In the genomic region with DNA sequence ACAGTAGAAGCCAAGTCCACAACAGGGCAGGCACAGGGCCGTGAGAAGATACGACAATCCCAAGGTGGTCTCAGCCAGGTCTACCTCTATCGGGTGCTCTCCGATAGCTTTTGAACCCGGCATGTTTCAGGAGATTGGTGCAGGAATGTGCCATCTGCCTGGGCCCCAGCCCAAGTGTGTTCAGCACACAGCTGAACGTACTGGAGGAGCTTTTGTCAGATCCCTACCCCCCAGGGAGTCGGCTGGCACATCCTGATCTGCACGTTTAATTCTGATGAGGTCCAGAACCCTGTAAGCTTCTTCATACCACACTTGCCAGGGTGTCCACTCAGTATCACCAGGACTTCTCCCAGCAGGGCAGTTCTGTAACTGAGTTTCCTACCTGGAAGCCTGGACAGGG, we compare ENCODE assay signal across 9 mouse cellular contexts.
DNase-seq lines count a peak whose midpoint lies in the region; ATAC-seq and TF ChIP-seq lines count a peak whose summit lies in the region.
"Had no signal": no experiment of that assay in that cellular context is flagged by ENCODE, and none has a peak within 500 bp of the region (broad histone marks: within the 10 kb centered on the region; RNA-seq: fewer than 3 reads in every experiment).

No protein-coding gene starts in this region.

- H3K27ac ChIP-seq in forebrain, embryonic 13.5 days = 0 out of 2 replicates have a peak overlapping the region, but pooled peaks have one; percentile 6
- H3K27ac ChIP-seq in forebrain, embryonic 12.5 days = no peak overlapping the region
- peak overlapping the region; percentile 96 for H3K27ac ChIP-seq in gastrocnemius, adult 2 months
- H3K27ac ChIP-seq in limb, embryonic 12.5 days = peak overlapping the region; percentile 73
- no peak overlapping the region for H3K27ac ChIP-seq in thymus, adult 2 months (ENCODE audit: control insufficient read depth, insufficient read depth, low read length)
- H3K27ac ChIP-seq: liver, embryonic 14.5 days had no signal

- H3K9ac ChIP-seq in forebrain, embryonic 13.5 days = no peak overlapping the region
- H3K9ac ChIP-seq in forebrain, embryonic 12.5 days = no peak overlapping the region
- no peak overlapping the region for H3K9ac ChIP-seq in limb, embryonic 12.5 days (replicated peaks)
- H3K9ac ChIP-seq: liver, embryonic 14.5 days had no signal

- TF ChIP-seq CTCF in gastrocnemius, adult 2 months (IDR thresholded peaks at IDR 0.05) = no peak
- no peak for TF ChIP-seq CTCF in thymus, adult 2 months (IDR thresholded peaks at IDR 0.05; ENCODE audit: borderline replicate concordance, control insufficient read depth, extremely low read depth, insufficient read depth, low read length, poor library complexity)

- no peak overlapping the region for H3K4me3 ChIP-seq in forebrain, embryonic 13.5 days
- no peak overlapping the region for H3K4me3 ChIP-seq in forebrain, embryonic 12.5 days (replicated peaks)
- peak overlapping the region; percentile 73 for H3K4me3 ChIP-seq in gastrocnemius, adult 2 months
- H3K4me3 ChIP-seq in limb, embryonic 12.5 days (replicated peaks) = no peak overlapping the region
- H3K4me3 ChIP-seq in thymus, adult 2 months (ENCODE audit: control insufficient read depth, insufficient read depth, low read length) = no peak overlapping the region

- H3K27me3 ChIP-seq in forebrain, embryonic 13.5 days = no peaks in the 10 kb centered on the region
- H3K27me3 ChIP-seq in forebrain, embryonic 12.5 days = no peaks in the 10 kb centered on the region
- no peaks in the 10 kb centered on the region for H3K27me3 ChIP-seq in limb, embryonic 12.5 days
- no peaks in the 10 kb centered on the region for H3K27me3 ChIP-seq in thymus, adult 2 months (ENCODE audit: control insufficient read depth, insufficient read depth, low read length)

- intact Hi-C loops in gastrocnemius, adult 2 months (cut with DNase I) = no loop called here

- no peak for TF ChIP-seq POLR2A in thymus, adult 2 months (IDR thresholded peaks at IDR 0.05; ENCODE audit: control insufficient read depth, extremely low read depth, insufficient read depth, low read length, poor library complexity)

- peaks cover 11% of the 10 kb centered on the region for H3K4me1 ChIP-seq in forebrain, embryonic 13.5 days
- H3K4me1 ChIP-seq in forebrain, embryonic 12.5 days = peaks cover 12% of the 10 kb centered on the region
- H3K4me1 ChIP-seq in limb, embryonic 12.5 days (replicated peaks) = peaks cover 20% of the 10 kb centered on the region
- 0 out of 2 replicates have a peak, but pooled peaks cover 2% of the 10 kb centered on the region for H3K4me1 ChIP-seq in thymus, adult 2 months (replicated peaks; ENCODE audit: control insufficient read depth, insufficient read depth, low read length)

- no peak overlapping the region for H3K4me2 ChIP-seq in forebrain, embryonic 13.5 days
- no peak overlapping the region for H3K4me2 ChIP-seq in forebrain, embryonic 12.5 days
- H3K4me2 ChIP-seq in limb, embryonic 12.5 days = peak overlapping the region; percentile 40

- no peaks in the 10 kb centered on the region for H3K9me3 ChIP-seq in forebrain, embryonic 13.5 days (replicated peaks)
- H3K9me3 ChIP-seq in forebrain, embryonic 12.5 days = no peaks in the 10 kb centered on the region
- no peaks in the 10 kb centered on the region for H3K9me3 ChIP-seq in limb, embryonic 12.5 days

- 66% methylated on average over 8 of the region's 8 CpGs for WGBS in forebrain, embryonic 13.5 days
- WGBS in forebrain, embryonic 12.5 days = 64% methylated on average over 8 of the region's 8 CpGs
- WGBS in limb, embryonic 12.5 days = 21% methylated on average over 8 of the region's 8 CpGs
- WGBS in thymus, adult 2 months = 95% methylated on average over 8 of the region's 8 CpGs

- H3K36me3 ChIP-seq in forebrain, embryonic 13.5 days (ENCODE audit: poor library complexity, severe bottlenecking) = no peaks in the 10 kb centered on the region
- H3K36me3 ChIP-seq in forebrain, embryonic 12.5 days (replicated peaks) = no peaks in the 10 kb centered on the region
- no peaks in the 10 kb centered on the region for H3K36me3 ChIP-seq in limb, embryonic 12.5 days
- H3K36me3 ChIP-seq in thymus, adult 2 months (ENCODE audit: control insufficient read depth, insufficient read depth, low read length) = no peaks in the 10 kb centered on the region

- ATAC-seq in forebrain, embryonic 13.5 days = no peak
- no peak for ATAC-seq in forebrain, embryonic 12.5 days (ENCODE audit: low FRiP score)
- peak; percentile 52; the same call in 1 of the 2 replicates for ATAC-seq in limb, embryonic 12.5 days (ENCODE audit: insufficient number of reproducible peaks, insufficient read depth, low FRiP score, low TSS enrichment, low read depth)

- DNase-seq in brain, adult 2 months (ENCODE audit: low read depth, low spot score) = peak; percentile 77
- DNase-seq in gastrocnemius, adult 2 months = peak; percentile 83
- DNase-seq in adrenal gland, postnatal 25 days = no peak
- DNase-seq in thymus, postnatal 0 days (ENCODE audit: low spot score) = no peak
- DNase-seq in thymus, adult 2 months = no peak

Comparison
In these comparisons a context has a peak if more than half of its experiments do, and no peak if none do; other contexts are left out.
1. H3K27ac ChIP-seq: peak in forebrain, embryonic 13.5 days (single experiment), gastrocnemius, adult 2 months (single experiment) and limb, embryonic 12.5 days (single experiment); none in forebrain, embryonic 12.5 days (single experiment) and thymus, adult 2 months (single experiment).
2. DNase-seq: peak in brain, adult 2 months (single experiment) and gastrocnemius, adult 2 months (single experiment); none in adrenal gland, postnatal 25 days (single experiment), thymus, postnatal 0 days (single experiment) and thymus, adult 2 months (single experiment).